ENCODE assay signal across 9 mouse cellular contexts in the genomic region with DNA sequence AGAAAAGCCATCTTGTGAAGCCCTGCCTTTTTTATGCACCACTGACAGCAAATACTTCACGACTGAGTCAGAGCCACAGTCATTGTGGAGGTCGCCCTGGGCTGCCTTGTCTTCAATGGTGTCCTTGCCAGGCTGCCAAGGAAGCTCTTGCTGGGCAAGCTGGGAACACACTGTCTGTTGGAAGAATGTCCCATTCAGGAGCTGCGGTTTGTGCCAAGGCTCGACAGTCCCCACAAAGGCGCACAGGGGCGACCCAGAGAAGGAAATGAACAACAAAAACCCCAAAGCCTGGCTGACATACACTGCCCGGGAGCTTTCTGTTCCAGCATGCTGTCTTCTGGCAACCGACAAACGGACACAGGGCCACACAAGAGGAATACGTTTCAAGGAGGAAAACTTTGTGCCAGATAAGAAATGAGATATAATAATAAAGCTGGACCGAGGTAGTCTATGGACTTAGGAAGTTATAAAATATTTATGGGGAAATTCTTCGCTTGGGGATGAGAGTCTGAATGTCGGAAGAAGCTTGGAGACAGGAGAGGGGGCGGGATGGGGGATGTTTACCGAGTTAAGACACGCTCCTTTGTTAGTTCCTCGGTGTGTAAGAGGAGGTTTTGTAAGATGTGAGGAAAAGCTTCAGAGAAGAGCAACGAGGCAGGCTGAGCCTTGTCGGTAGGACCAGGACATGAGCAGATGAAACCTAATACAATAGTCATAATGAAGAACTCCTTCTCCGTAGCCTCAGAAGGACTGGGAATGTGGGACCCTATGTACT.
DNase-seq lines count a peak whose midpoint lies in the region; ATAC-seq lines count a peak whose summit lies in the region.
"Had no signal": no experiment of that assay in that cellular context is flagged by ENCODE, and none has a peak within 500 bp of the region (broad histone marks: within the 10 kb centered on the region; RNA-seq: fewer than 3 reads in every experiment).

No protein-coding gene starts in this region.

- no peaks in the 10 kb centered on the region for H3K36me3 ChIP-seq in hindbrain, embryonic 16.5 days (ENCODE audit: control insufficient read depth, insufficient read depth, low read length)
- H3K36me3 ChIP-seq in limb, embryonic 10.5 days: no peaks in the 10 kb centered on the region
- H3K36me3 ChIP-seq in neural tube, embryonic 12.5 days: no peaks in the 10 kb centered on the region

- H3K4me1 ChIP-seq in hindbrain, embryonic 16.5 days (ENCODE audit: control insufficient read depth, insufficient read depth, low read depth, low read length): peaks cover 8% of the 10 kb centered on the region
- H3K4me1 ChIP-seq in limb, embryonic 10.5 days: peaks cover 42% of the 10 kb centered on the region
- H3K4me1 ChIP-seq in neural tube, embryonic 12.5 days: peaks cover 25% of the 10 kb centered on the region
- H3K4me1 ChIP-seq: megakaryocyte, embryonic 14.5 days had no signal

- H3K27me3 ChIP-seq in hindbrain, embryonic 16.5 days (replicated peaks; ENCODE audit: control insufficient read depth, insufficient read depth, low read length): no peaks in the 10 kb centered on the region; the same call in 1 of the 2 replicates
- H3K27me3 ChIP-seq in limb, embryonic 10.5 days (ENCODE audit: low read depth, poor library complexity, severe bottlenecking): no peaks in the 10 kb centered on the region
- H3K27me3 ChIP-seq in neural tube, embryonic 12.5 days (replicated peaks): no peaks in the 10 kb centered on the region
- H3K27me3 ChIP-seq: megakaryocyte, embryonic 14.5 days had no signal

- H3K4me3 ChIP-seq in hindbrain, embryonic 16.5 days (ENCODE audit: low read length): peak overlapping the region; percentile 9; the same call in 1 of the 2 replicates
- H3K4me3 ChIP-seq in limb, embryonic 10.5 days: no peak overlapping the region
- no peak overlapping the region for H3K4me3 ChIP-seq in neural tube, embryonic 12.5 days
- H3K4me3 ChIP-seq: megakaryocyte, embryonic 14.5 days had no signal

- ATAC-seq in hindbrain, embryonic 16.5 days: peak; percentile 93
- peak; percentile 85 for ATAC-seq in neural tube, embryonic 12.5 days (ENCODE audit: low FRiP score, low read depth)
- ATAC-seq in CD4-positive, CD25-positive, alpha-beta regulatory T cell, adult 4 months: no peak

- peak; percentile 32 for DNase-seq in embryo, embryonic 9.5 days (ENCODE audit: extremely low spot score)
- DNase-seq in embryo, embryonic 10.5 days (ENCODE audit: low spot score): no peak
- DNase-seq in cerebellum, postnatal 14 days: peak; percentile 77 to 91
- DNase-seq in gastrocnemius, postnatal 25 days: peak; percentile 40
- DNase-seq in limb, embryonic 10.5 days (ENCODE audit: low spot score): no peak

- H3K9me3 ChIP-seq in hindbrain, embryonic 16.5 days (ENCODE audit: control insufficient read depth, low read length): no peaks in the 10 kb centered on the region
- H3K9me3 ChIP-seq in limb, embryonic 10.5 days (replicated peaks): no peaks in the 10 kb centered on the region
- no peaks in the 10 kb centered on the region for H3K9me3 ChIP-seq in neural tube, embryonic 12.5 days

- H3K4me2 ChIP-seq in hindbrain, embryonic 16.5 days (ENCODE audit: low read length): peak overlapping the region; percentile 38
- peak overlapping the region; percentile 36 for H3K4me2 ChIP-seq in neural tube, embryonic 12.5 days (replicated peaks)

- H3K9ac ChIP-seq in hindbrain, embryonic 16.5 days (ENCODE audit: low read depth, low read length): no peak overlapping the region
- no peak overlapping the region for H3K9ac ChIP-seq in neural tube, embryonic 12.5 days

- peak overlapping the region; percentile 32; the same call in 1 of the 2 replicates for H3K27ac ChIP-seq in hindbrain, embryonic 16.5 days (ENCODE audit: low read depth, low read length)
- peak overlapping the region; percentile 37; the same call in 1 of the 2 replicates for H3K27ac ChIP-seq in limb, embryonic 10.5 days
- H3K27ac ChIP-seq in neural tube, embryonic 12.5 days: no peak overlapping the region

- 14% methylated on average over 20 of the region's 20 CpGs for WGBS in hindbrain, embryonic 16.5 days
- 54% methylated on average over 20 of the region's 20 CpGs for WGBS in limb, embryonic 10.5 days
- 26% methylated on average over 20 of the region's 20 CpGs for WGBS in neural tube, embryonic 12.5 days

Comparison
In these comparisons a context has a peak if more than half of its experiments do, and no peak if none do; other contexts are left out.
1. DNase-seq: peak in embryo, embryonic 9.5 days (single experiment), cerebellum, postnatal 14 days (2 of 2) and gastrocnemius, postnatal 25 days (single experiment); none in embryo, embryonic 10.5 days (single experiment) and limb, embryonic 10.5 days (single experiment).